Mouse (Mus musculus): ENCODE results near the gene Klrb1b. TPM values are rescaled to one million over a fixed set of nuclear protein-coding genes. Genes with fewer than 3 reads are reported as not detected.
"Not testable (repeated sequence)": the region's sequence is repeated elsewhere in the genome, so short reads cannot be mapped to it uniquely, and the experiment has no call there.

Klrb1b gene
- polyA plus RNA-seq, 1 experiment = not detected

DNA sequence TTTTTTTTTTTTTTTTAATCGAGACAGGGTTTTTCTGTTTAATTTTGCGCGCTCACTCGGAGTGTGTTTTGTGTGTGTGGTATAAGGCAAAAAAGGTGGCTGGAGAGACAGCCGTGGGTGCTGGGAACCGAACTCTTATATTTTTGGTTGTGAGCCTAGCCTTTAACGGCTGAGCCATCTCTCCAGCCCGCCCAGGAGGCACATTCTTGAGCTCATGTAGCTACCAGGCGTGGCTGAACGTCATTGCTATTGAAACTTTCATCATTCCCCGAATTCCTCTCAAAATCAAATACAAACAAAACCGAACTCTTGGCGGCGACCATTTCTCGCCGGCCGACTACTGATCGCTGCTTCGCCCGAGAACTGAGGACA, 27.4 kb downstream of the Klrb1b start:
- H3K4me3 ChIP-seq (ENCODE audit: insufficient read depth, low read depth, low read length) = peak overlapping the region; percentile 83
- H3K27ac ChIP-seq (replicated peaks; ENCODE audit: low read depth, low read length) = peak overlapping the region; percentile 70

GRCm38 (mm10) chr6:128797936-128798771, 28.0 kb downstream of the Klrb1b start:
- H3K27ac ChIP-seq (replicated peaks; ENCODE audit: low read depth, low read length) = no peak overlapping the region
- H3K4me3 ChIP-seq (ENCODE audit: insufficient read depth, low read depth, low read length) = peak overlapping the region; percentile 56
- 0 out of 2 replicates have a peak, but pooled peaks cover 3% of the 10 kb centered on the region for H3K4me1 ChIP-seq (ENCODE audit: control insufficient read depth, insufficient read depth, insufficient read length, low read length)

More for the DNA sequence above, 27.4 kb downstream of the Klrb1b start:
- H3K4me1 ChIP-seq (ENCODE audit: control insufficient read depth, insufficient read depth, insufficient read length, low read length) = not testable (repeated sequence)

GRCm38 (mm10) chr6:128797185-128797905, 28.8 kb downstream of the Klrb1b start:
- Histone ChIP-seq H3K4me3 (ENCODE audit: insufficient read depth, low read depth, low read length) (peak overlapping the region; percentile 56), H3K4me1 (ENCODE audit: control insufficient read depth, insufficient read depth, insufficient read length, low read length) (0 out of 2 replicates have a peak, but pooled peaks cover 3% of the 10 kb centered on the region), H3K27ac (replicated peaks; ENCODE audit: low read depth, low read length) (no peak overlapping the region)

- H3K27ac ChIP-seq (replicated peaks; ENCODE audit: low read depth, low read length) = no peak overlapping the region
- H3K4me1 ChIP-seq (ENCODE audit: control insufficient read depth, insufficient read depth, insufficient read length, low read length) = 0 out of 2 replicates have a peak, but pooled peaks cover 3% of the 10 kb centered on the region
- no peak overlapping the region for H3K4me3 ChIP-seq (ENCODE audit: insufficient read depth, low read depth, low read length)
Observed at GRCm38 (mm10) chr6:128796321-128796955, 29.7 kb downstream of the Klrb1b start.

- no peak overlapping the region for H3K4me3 ChIP-seq (ENCODE audit: insufficient read depth, low read depth, low read length)
- 0 out of 2 replicates have a peak, but pooled peaks cover 3% of the 10 kb centered on the region for H3K4me1 ChIP-seq (ENCODE audit: control insufficient read depth, insufficient read depth, insufficient read length, low read length)
- no peak overlapping the region for H3K27ac ChIP-seq (replicated peaks; ENCODE audit: low read depth, low read length)
Observed at GRCm38 (mm10) chr6:128793734-128794133, 32.4 kb downstream of the Klrb1b start.

GRCm38 (mm10) chr6:128790491-128790994, 35.6 kb downstream of the Klrb1b start:
- H3K27ac ChIP-seq (replicated peaks; ENCODE audit: low read depth, low read length); H3K4me1 ChIP-seq (ENCODE audit: control insufficient read depth, insufficient read depth, insufficient read length, low read length); H3K4me3 ChIP-seq (ENCODE audit: insufficient read depth, low read depth, low read length): not testable (repeated sequence)

- Histone ChIP-seq H3K4me1 (ENCODE audit: control insufficient read depth, insufficient read depth, insufficient read length, low read length) (no peaks in the 10 kb centered on the region), H3K27ac (replicated peaks; ENCODE audit: low read depth, low read length) (no peak within 1 kb of the TSS), H3K4me3 (ENCODE audit: insufficient read depth, low read depth, low read length) (no peak within 1 kb of the TSS)
Observed at GRCm38 (mm10) chr6:128789115-128789514, 37.0 kb downstream of the Klrb1b start, which contains the start of gene Klrb1c. Gene Klrb1c (minus strand): TSS chr6:128789215.

- H3K27ac ChIP-seq (replicated peaks; ENCODE audit: low read depth, low read length) = no peak overlapping the region
- H3K4me1 ChIP-seq (ENCODE audit: control insufficient read depth, insufficient read depth, insufficient read length, low read length) = no peaks in the 10 kb centered on the region
- no peak overlapping the region for H3K4me3 ChIP-seq (ENCODE audit: insufficient read depth, low read depth, low read length)
Observed at GRCm38 (mm10) chr6:128788517-128788916, 37.6 kb downstream of the Klrb1b start.

- H3K4me3 ChIP-seq (ENCODE audit: insufficient read depth, low read depth, low read length); H3K4me1 ChIP-seq (ENCODE audit: control insufficient read depth, insufficient read depth, insufficient read length, low read length); H3K27ac ChIP-seq (replicated peaks; ENCODE audit: low read depth, low read length): not testable (repeated sequence)
Observed at GRCm38 (mm10) chr6:128786396-128786795, 39.7 kb downstream of the Klrb1b start.

DNA sequence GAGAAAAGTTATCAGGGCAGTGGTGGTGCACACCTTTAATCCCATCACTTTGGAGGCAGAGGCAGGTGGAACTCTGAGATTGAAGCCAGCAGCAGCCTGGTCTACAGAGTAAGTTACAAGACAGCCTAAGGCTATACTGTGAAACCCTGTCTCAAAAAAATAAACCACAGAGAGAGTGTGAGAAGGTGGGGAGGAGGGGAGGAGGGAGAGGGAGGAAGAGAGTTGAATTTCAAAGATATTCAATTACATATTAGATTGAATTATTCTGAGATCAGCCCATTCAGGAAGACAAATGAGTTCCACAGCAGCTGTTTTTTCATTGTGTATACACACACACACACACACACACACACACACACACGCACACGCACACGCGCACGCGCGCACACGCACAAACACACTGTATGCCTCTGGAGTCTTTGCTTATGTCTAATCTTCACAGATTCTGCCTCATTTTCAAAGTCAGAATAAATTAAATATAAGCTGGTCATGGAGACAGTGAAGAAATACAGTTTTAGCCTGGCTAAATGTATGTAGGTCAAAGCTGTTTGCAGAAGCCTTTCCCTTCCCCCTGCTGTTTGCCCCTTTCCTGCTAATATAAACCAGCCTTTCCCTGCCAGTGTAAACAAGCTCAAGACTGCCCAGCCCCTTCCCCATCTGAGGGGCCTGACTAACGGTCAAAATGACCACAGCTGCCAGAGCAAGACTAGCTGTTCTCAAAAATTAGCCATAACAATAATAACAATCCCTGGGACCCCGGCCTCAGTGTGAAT, 56.5 kb downstream of the Klrb1b start:
- no peaks in the 10 kb centered on the region for H3K4me1 ChIP-seq (ENCODE audit: control insufficient read depth, insufficient read depth, insufficient read length, low read length)
- H3K4me3 ChIP-seq (ENCODE audit: insufficient read depth, low read depth, low read length) = no peak overlapping the region
- H3K27ac ChIP-seq (replicated peaks; ENCODE audit: low read depth, low read length) = no peak overlapping the region

GRCm38 (mm10) chr6:128768047-128768446, 58.1 kb downstream of the Klrb1b start:
- H3K27ac ChIP-seq (replicated peaks; ENCODE audit: low read depth, low read length) = no peak overlapping the region

DNA sequence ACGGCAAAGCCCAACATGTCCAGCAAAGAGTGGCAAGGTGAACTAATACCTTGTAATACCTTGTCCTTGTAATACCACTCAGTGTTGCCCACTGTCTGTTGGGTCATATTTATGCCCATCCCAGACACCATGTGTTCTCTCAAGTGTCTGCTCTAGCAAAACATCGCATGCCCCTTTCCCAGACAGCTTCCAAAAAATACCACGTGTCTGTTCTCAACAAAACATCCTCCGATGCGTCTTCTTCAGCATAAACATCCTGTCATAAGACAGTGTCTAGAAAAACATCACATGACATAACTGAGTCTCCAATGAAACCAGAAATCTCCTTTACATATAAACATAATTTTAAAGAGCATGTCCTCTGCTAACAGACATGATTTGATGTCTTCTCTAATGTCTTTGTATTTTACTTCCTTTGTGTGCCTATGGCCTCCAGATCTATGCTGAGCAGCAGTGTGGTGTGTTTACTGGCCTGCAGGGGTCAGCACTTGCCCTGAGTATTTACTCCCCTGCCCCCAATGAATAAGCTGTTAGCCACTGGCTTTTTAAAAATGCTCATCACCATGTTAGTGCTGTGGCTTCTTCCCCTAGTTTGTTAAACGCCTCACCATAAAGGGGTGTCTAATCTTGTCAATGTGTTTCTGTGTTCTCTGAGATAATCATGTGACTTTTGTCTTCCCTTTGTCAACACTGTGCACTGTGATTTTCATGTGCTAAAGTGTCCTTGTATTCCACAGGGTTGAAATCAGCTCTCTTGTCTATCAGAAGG, 59.5 kb downstream of the Klrb1b start:
- H3K4me1 ChIP-seq (ENCODE audit: control insufficient read depth, insufficient read depth, insufficient read length, low read length); H3K4me3 ChIP-seq (ENCODE audit: insufficient read depth, low read depth, low read length); H3K27ac ChIP-seq (replicated peaks; ENCODE audit: low read depth, low read length): not testable (repeated sequence)

More at GRCm38 (mm10) chr6:128768047-128768446, 58.1 kb downstream of the Klrb1b start:
- Histone ChIP-seq H3K4me1 (ENCODE audit: control insufficient read depth, insufficient read depth, insufficient read length, low read length) (no peaks in the 10 kb centered on the region), H3K4me3 (ENCODE audit: insufficient read depth, low read depth, low read length) (no peak overlapping the region)

- Histone ChIP-seq H3K4me3 (ENCODE audit: insufficient read depth, low read depth, low read length) (no peak overlapping the region), H3K27ac (replicated peaks; ENCODE audit: low read depth, low read length) (no peak overlapping the region), H3K4me1 (ENCODE audit: control insufficient read depth, insufficient read depth, insufficient read length, low read length) (peaks cover 5% of the 10 kb centered on the region; the same call in 1 of the 2 replicates)
Observed at GRCm38 (mm10) chr6:128765211-128765610, 60.9 kb downstream of the Klrb1b start.

DNA sequence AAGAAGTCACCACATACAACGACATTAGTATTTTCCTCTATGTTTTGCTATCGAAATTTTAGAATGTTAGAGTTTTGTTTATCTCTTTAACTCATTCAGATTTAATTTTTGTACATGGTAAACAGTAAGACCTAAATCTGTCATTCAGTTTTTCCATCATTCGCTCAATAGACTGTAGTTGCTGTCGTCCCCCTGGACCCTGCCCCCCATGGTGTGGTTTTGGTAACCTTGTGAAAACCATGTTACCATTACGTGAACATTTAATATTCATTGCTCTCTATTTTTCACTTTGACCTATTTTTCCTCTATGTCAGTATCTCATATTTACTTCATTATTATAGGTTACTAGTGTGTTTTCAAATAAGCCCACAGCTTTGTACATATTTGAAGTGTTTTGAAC, 61.5 kb downstream of the Klrb1b start:
- Histone ChIP-seq H3K27ac (replicated peaks; ENCODE audit: low read depth, low read length) (no peak overlapping the region), H3K4me3 (ENCODE audit: insufficient read depth, low read depth, low read length) (peak overlapping the region; percentile 26), H3K4me1 (ENCODE audit: control insufficient read depth, insufficient read depth, insufficient read length, low read length) (peaks cover 5% of the 10 kb centered on the region; the same call in 1 of the 2 replicates)

Data from brown adipose tissue, adult 24 weeks (tissue).